Mouse (Mus musculus) lung, embryonic 14.5 days (tissue): Measurements from ENCODE around the gene Gm20388. TPM values are rescaled to one million over a fixed set of nuclear protein-coding genes. Genes with fewer than 3 reads are reported as not detected.

ENCODE experiments used
- ATAC-seq: fragments of 200-750 bp; cut with Nextera tagmentation; 2 replicates; pipeline ENCODE4 v1.8.0; 2017; ENCODE audit warnings: mild to moderate bottlenecking, moderate TSS enrichment, moderate library complexity; ENCODE audit not compliant: insufficient read depth
- DNase-seq: peaks from one replicate; pipeline ENCODE4 v3.0.0-alpha.2; 2015
- H3K27ac ChIP-seq: fragments of 300-500 bp; sonication (generic); 2 replicates; pipeline ENCODE4 v1.5.1; 2014; ENCODE audit warnings: low read depth, mild to moderate bottlenecking, moderate library complexity
- H3K27me3 ChIP-seq: fragments of 300-500 bp; sonication (generic); 2 replicates; pipeline ENCODE4 v1.6.1; 2014; ENCODE audit warnings: low read length, control low read depth; ENCODE audit not compliant: insufficient read depth
- H3K36me3 ChIP-seq: fragments of 300-500 bp; sonication (generic); 2 replicates; pipeline ENCODE4 v1.6.1; 2014; ENCODE audit warnings: control low read depth; ENCODE audit not compliant: insufficient read depth
- H3K4me1 ChIP-seq: fragments of 300-500 bp; sonication (generic); 2 replicates; pipeline ENCODE4 v1.6.1; 2014; ENCODE audit warnings: antibody characterized with exemption, control low read depth; ENCODE audit not compliant: insufficient read depth
- H3K4me2 ChIP-seq: fragments of 300-500 bp; sonication (generic); 2 replicates; pipeline ENCODE4 v1.6.1; 2014; ENCODE audit warnings: mild to moderate bottlenecking
- H3K4me3 ChIP-seq: fragments of 300-500 bp; sonication (generic); 2 replicates; pipeline ENCODE4 v1.5.1; 2014; ENCODE audit warnings: low read depth, low read length
- H3K9ac ChIP-seq: fragments of 300-500 bp; sonication (generic); 2 replicates; pipeline ENCODE4 v1.6.1; 2014
- H3K9me3 ChIP-seq: fragments of 300-500 bp; sonication (generic); 2 replicates; pipeline ENCODE4 v1.6.1; 2016; ENCODE audit warnings: low read depth, low read length, control low read depth
- CTCF ChIP-seq: IDR thresholded peaks from 2 replicates; pipeline ENCODE4 v1.5.1; 2016; ENCODE audit warnings: antibody characterized with exemption, low read depth
- WGBS: fragments of 180-500 bp; shearing (Covaris S2); extraction: QIAGEN DNeasy Blood & Tissue Kit; methylation state at CpG from one replicate; pipeline ENCODE4 v1.1.7; 2014; 5-methylcytosine and 5-hydroxymethylcytosine counted together
- polyA plus RNA-seq: library from polyadenylated mRNA; unstranded; fragments of >200 nt; fragmentation: Nextera tagmentation; extraction: Ambion mirVana; gene quantifications from 2 replicates; pipeline ENCODE4 v1.2.1, GENCODE M21; 2014

The Gm20388 gene
- polyA plus RNA-seq, 1 experiment from 2014 or later, result not detected

GRCm38 (mm10) chr8:124098953-124099622 is 4188.4 kb downstream of the Gm20388 start:
- H3K4me3 ChIP-seq, result no peak overlapping the region
- H3K27me3 ChIP-seq, result no peaks in the 10 kb centered on the region
- peak; percentile 76 for DNase-seq
- peak; percentile 76 for ATAC-seq
- 20% methylated on average over 11 of the region's 11 CpGs for WGBS
- 0 out of 2 replicates have a peak, but pooled peaks cover 5% of the 10 kb centered on the region for H3K4me1 ChIP-seq
- H3K9me3 ChIP-seq, result no peaks in the 10 kb centered on the region
- H3K4me2 ChIP-seq, result peak overlapping the region; percentile 23; the same call in 1 of the 2 replicates
- TF ChIP-seq CTCF, result no peak
- H3K36me3 ChIP-seq, result no peaks in the 10 kb centered on the region
- H3K27ac ChIP-seq, result no peak overlapping the region
- H3K9ac ChIP-seq, result no peak overlapping the region

- H3K27me3 ChIP-seq, result no peaks in the 10 kb centered on the region
- TF ChIP-seq CTCF, result no peak
- H3K9me3 ChIP-seq, result no peaks in the 10 kb centered on the region
- no peak overlapping the region for H3K27ac ChIP-seq
- H3K4me2 ChIP-seq, result peak overlapping the region; percentile 23; the same call in 1 of the 2 replicates
- 0 out of 2 replicates have a peak, but pooled peaks cover 5% of the 10 kb centered on the region for H3K4me1 ChIP-seq
- WGBS, result 47% methylated on average over 6 of the region's 6 CpGs
- no peaks in the 10 kb centered on the region for H3K36me3 ChIP-seq
- no peak for ATAC-seq
- no peak for DNase-seq
- no peak overlapping the region for H3K9ac ChIP-seq
- no peak overlapping the region for H3K4me3 ChIP-seq
Measured at GRCm38 (mm10) chr8:124099623-124099965, 4189.0 kb downstream of the Gm20388 start.

DNA sequence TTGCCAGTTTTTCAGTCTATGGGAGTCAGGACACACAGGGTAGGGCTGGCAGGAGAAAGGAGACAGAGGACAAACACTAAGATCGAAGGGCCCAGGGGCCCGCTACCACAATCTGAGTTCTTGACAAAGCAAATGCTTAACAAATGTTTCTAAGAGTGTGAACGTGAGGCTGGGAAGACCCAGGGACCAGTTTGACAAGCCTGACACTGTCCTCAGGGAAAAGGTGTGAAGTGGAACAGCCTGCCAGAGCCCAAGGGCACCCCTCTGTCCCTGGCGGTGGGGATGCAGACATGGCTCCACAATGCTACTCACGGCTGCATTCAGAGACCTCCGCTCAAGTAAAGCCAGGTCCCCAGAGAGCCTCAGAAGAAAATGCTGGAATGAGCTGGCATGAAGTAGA is 4195.2 kb downstream of the Gm20388 start:
- Histone ChIP-seq H3K4me2 (no peak overlapping the region), H3K4me1 (0 out of 2 replicates have a peak, but pooled peaks cover 2% of the 10 kb centered on the region), H3K9me3 (no peaks in the 10 kb centered on the region), H3K9ac (no peak overlapping the region), H3K36me3 (no peaks in the 10 kb centered on the region), H3K27ac (no peak overlapping the region), H3K4me3 (no peak overlapping the region), H3K27me3 (no peaks in the 10 kb centered on the region)
- 52% methylated on average over 6 of the region's 6 CpGs for WGBS
- no peak for TF ChIP-seq CTCF
- DNase-seq (no peak), ATAC-seq (no peak; the same call in 1 of the 2 replicates)

DNA sequence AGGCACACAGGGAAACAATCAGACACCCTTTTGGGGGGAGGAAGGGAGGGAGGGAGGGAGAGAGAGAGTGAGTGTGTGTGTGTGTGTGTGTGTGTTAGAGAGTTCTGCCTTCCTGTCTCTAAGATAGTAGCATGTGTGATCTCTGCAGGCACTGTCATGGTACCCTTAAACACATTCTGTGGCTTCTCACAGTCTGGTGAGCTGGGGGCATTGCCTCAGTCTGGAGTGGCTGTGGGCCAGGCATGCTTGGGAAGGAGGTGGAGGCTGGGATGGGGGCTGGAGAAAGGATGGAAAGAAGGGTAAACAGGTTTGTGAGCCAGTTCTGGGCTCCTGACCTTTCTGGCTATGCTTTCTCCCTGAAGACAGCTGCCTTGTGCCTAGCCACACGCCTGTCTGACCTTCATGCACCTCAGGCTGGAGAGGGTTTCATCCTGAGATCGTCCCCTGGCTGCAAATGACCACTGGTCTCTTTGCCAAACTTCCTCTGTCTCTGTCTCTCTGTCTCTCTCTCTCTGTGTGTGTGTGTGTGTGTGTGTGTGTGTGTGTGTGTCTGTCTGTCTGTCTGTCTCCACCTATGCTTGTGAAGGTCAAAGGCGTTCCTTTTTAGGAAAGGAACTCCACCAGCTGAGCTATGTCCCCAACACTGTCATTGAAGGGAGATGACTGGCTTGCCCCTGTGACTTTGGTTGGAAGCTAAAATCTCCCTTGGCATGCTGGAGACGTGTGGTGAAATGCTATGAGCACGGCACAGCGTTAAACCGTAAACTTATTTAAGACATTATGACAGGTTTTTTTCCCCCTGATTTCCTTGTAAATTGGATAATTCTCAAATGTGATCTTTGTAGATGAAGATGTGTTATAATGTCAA is 4195.9 kb downstream of the Gm20388 start:
- H3K4me3 ChIP-seq, result no peak overlapping the region
- no peaks in the 10 kb centered on the region for H3K27me3 ChIP-seq
- no peak overlapping the region; the same call in 1 of the 2 replicates for H3K9ac ChIP-seq
- no peak for TF ChIP-seq CTCF
- no peaks in the 10 kb centered on the region for H3K9me3 ChIP-seq
- DNase-seq (peak; percentile 74), ATAC-seq (peak; percentile 35; the same call in 1 of the 2 replicates)
- no peak overlapping the region for H3K27ac ChIP-seq
- 0 out of 2 replicates have a peak, but pooled peaks cover 2% of the 10 kb centered on the region for H3K4me1 ChIP-seq
- WGBS, result 47% methylated on average over 7 of the region's 7 CpGs
- no peaks in the 10 kb centered on the region for H3K36me3 ChIP-seq
- no peak overlapping the region for H3K4me2 ChIP-seq

GRCm38 (mm10) chr8:124113108-124113507 is 4202.5 kb downstream of the Gm20388 start:
- WGBS, result 58% methylated on average over 10 of the region's 10 CpGs

GRCm38 (mm10) chr8:124125241-124125640 is 4214.6 kb downstream of the Gm20388 start:
- no peaks in the 10 kb centered on the region for H3K36me3 ChIP-seq
- no peaks in the 10 kb centered on the region for H3K4me1 ChIP-seq
- no peak overlapping the region for H3K27ac ChIP-seq
- ATAC-seq (no peak), DNase-seq (no peak)
- H3K4me2 ChIP-seq, result no peak overlapping the region
- H3K9me3 ChIP-seq, result no peaks in the 10 kb centered on the region
- no peak overlapping the region for H3K9ac ChIP-seq
- no peak for TF ChIP-seq CTCF
- H3K4me3 ChIP-seq, result no peak overlapping the region
- 95% methylated on average over 20 of the region's 20 CpGs for WGBS
- no peaks in the 10 kb centered on the region for H3K27me3 ChIP-seq

More at GRCm38 (mm10) chr8:124113108-124113507, 4202.5 kb downstream of the Gm20388 start:
- ATAC-seq (no peak), DNase-seq (peak; percentile 58)
- no peaks in the 10 kb centered on the region for H3K4me1 ChIP-seq
- no peak for TF ChIP-seq CTCF
- no peaks in the 10 kb centered on the region for H3K27me3 ChIP-seq
- no peaks in the 10 kb centered on the region; the same call in 1 of the 2 replicates for H3K9me3 ChIP-seq
- H3K9ac ChIP-seq, result no peak overlapping the region
- H3K27ac ChIP-seq, result peak overlapping the region; percentile 38; the same call in 1 of the 2 replicates
- H3K36me3 ChIP-seq, result no peaks in the 10 kb centered on the region
- no peak overlapping the region for H3K4me3 ChIP-seq
- no peak overlapping the region for H3K4me2 ChIP-seq

GRCm38 (mm10) chr8:124137261-124137660 is 4226.6 kb downstream of the Gm20388 start:
- Histone ChIP-seq H3K27ac (no peak overlapping the region), H3K36me3 (no peaks in the 10 kb centered on the region), H3K4me1 (no peaks in the 10 kb centered on the region), H3K27me3 (no peaks in the 10 kb centered on the region), H3K4me2 (no peak overlapping the region), H3K4me3 (no peak overlapping the region), H3K9ac (no peak overlapping the region), H3K9me3 (no peaks in the 10 kb centered on the region)
- no peak for DNase-seq
- no peak for ATAC-seq
- WGBS, result 67% methylated on average over 5 of the region's 5 CpGs
- no peak for TF ChIP-seq CTCF
